Mouse (Mus musculus) megakaryocyte, embryonic 14.5 days (primary cell): ENCODE measurements at regions not wholly inside any gene's neighbourhood (a gene's known extent, or its start where the extent isn't known, plus 50 kb on each side); places are given as distances from the start of the nearest gene placed in this dataset.

ENCODE experiments used
- H3K27me3 ChIP-seq: replicated peaks from 2 replicates; pipeline ENCODE3; 2012; ENCODE audit warnings: inconsistent platforms
- H3K36me3 ChIP-seq: replicated peaks from 2 replicates; pipeline ENCODE3; 2012; ENCODE audit warnings: low read length, inconsistent platforms, mixed read lengths
- H3K4me1 ChIP-seq: 2 replicates; pipeline ENCODE4 v1.6.1; 2012; ENCODE audit warnings: inconsistent platforms
- H3K4me3 ChIP-seq: replicated peaks from 2 replicates; pipeline ENCODE3; 2012; ENCODE audit warnings: moderate library complexity, mild to moderate bottlenecking, inconsistent platforms
- H3K9me3 ChIP-seq: 2 replicates; pipeline ENCODE4 v1.6.1; 2012; ENCODE audit warnings: inconsistent platforms
- FLI1 ChIP-seq: IDR thresholded peaks from 2 replicates; pipeline ENCODE4 v1.6.1; 2012; ENCODE audit warnings: low read length, inconsistent platforms, mixed read lengths
- GATA1 ChIP-seq: IDR thresholded peaks from 3 replicates; pipeline ENCODE4 v1.6.1; 2012; ENCODE audit warnings: mixed read lengths, low read length, inconsistent platforms, borderline replicate concordance

DNA sequence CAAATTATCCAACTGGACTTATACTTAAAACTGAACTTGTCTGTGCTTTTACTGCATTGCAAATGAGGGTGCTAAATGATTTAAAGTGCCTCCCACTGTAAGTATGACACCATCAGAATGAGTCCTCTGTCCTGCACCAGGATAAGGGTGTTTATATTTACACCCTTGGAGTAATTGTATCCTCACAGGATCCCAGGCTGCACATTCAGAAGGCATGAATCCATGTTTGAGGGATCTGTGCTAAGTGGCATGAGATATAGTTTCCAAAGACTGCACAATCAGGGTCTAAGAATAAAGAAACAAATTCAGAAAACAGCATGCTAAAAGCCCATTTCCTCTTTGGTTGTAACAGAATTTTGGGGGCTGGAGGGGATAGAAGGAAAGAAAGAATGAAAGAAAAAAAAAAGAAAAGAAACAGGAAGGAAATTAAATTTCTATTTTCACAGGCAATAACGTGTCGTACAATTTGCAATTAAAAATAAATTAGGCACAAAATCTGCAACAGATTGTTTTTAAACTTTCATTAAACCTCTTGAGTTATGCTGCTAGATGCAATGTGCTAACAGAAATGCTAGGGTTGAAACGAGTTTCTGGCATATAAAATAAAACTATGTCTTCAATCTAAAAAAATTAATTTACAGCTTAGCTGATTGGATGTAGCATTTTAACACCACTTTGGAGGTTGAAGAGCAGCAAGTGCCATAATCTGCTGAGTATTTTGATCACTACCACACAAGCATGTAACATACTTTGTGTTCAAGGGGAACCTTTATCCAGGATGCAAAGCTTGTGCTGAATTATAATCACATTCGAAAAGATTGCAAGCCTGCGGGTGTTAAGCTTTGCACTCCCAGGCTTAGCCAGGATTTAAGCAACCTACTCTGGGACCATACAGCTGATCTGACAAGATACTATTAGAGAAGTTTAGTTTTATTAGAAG lies 689.9 kb upstream of the Tenm3 start:
- Histone ChIP-seq H3K4me3 (no peak overlapping the region), H3K4me1 (no peaks in the 10 kb centered on the region), H3K9me3 (no peaks in the 10 kb centered on the region), H3K36me3 (no peaks in the 10 kb centered on the region), H3K27me3 (no peaks in the 10 kb centered on the region)
- no peak for TF ChIP-seq GATA1
- no peak for TF ChIP-seq FLI1

DNA sequence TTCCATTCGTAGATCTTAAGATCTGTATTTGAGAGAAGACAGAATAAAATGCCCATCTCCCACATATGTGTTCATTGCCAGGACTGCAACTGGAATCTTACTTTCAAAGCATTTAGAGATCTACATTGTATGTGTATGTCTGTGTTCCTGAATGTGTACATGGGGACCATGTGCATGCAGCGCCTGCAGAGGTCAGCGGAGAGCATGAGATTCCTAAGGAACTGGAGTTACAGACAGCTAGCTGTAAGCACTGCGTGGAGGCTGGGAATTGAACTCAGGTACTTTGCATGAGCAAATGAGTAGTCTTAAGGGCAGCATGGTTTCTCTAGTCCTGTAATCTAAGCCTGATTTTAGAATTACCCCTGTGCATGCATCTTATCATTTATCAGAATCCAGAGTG lies 685.5 kb upstream of the Tenm3 start:
- H3K9me3 ChIP-seq = no peaks in the 10 kb centered on the region
- no peaks in the 10 kb centered on the region for H3K36me3 ChIP-seq
- TF ChIP-seq GATA1 = no peak
- no peak for TF ChIP-seq FLI1
- no peak overlapping the region for H3K4me3 ChIP-seq
- no peaks in the 10 kb centered on the region for H3K27me3 ChIP-seq
- H3K4me1 ChIP-seq = no peaks in the 10 kb centered on the region

- no peak overlapping the region for H3K4me3 ChIP-seq
- H3K9me3 ChIP-seq = peaks cover 10% of the 10 kb centered on the region
- TF ChIP-seq GATA1 = no peak
- TF ChIP-seq FLI1 = no peak
- no peaks in the 10 kb centered on the region for H3K36me3 ChIP-seq
- H3K4me1 ChIP-seq = no peaks in the 10 kb centered on the region
- H3K27me3 ChIP-seq = no peaks in the 10 kb centered on the region
Observed at GRCm38 (mm10) chr8:49492906-49493305, 649.2 kb upstream of the Tenm3 start.

DNA sequence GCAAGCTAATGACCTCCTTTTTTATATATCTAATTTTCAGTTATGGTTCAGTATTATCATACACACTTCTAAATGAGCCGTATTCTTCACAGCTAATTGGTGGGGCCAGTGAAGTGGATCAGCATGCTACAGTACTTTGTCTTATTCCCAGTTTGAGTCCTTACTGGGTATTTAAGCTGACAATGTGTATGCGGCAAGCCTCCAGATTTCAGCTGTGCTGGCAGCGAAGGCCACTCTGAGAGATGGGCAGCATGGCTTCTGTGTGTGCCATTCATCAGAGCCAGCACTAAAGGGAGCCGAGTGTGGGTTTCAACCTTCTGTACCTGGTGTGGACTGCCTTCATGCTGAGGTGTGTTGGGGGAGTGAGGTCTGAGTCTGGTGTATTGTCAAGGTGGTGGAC lies 641.5 kb upstream of the Tenm3 start:
- H3K4me3 ChIP-seq = no peak overlapping the region
- H3K9me3 ChIP-seq = no peaks in the 10 kb centered on the region
- no peak for TF ChIP-seq GATA1
- TF ChIP-seq FLI1 = no peak
- H3K36me3 ChIP-seq = no peaks in the 10 kb centered on the region
- H3K4me1 ChIP-seq = no peaks in the 10 kb centered on the region
- H3K27me3 ChIP-seq = no peaks in the 10 kb centered on the region

DNA sequence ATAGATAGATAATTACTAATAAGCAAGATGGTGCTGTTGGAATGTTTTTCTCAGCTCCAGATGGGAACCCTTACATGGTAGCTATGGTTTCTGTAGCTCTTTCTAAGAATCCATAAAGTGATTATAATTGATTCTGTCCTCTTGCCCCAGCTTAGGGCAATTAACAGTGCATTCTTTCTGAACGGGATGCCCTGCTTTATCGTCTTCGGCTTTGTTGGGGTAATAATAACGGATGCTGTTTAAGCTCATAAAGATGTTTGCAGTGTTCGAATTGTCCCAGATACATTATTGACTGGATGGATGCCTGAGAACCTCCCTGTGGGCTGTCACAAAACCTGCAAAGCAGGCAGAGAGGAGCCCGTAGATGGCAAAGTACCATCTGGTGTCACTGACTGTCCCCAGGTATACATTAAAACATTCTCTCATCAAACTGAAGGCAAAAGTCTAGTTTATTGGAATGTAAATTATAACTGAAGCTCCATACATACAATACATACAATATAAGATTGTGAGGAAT lies 637.8 kb upstream of the Tenm3 start:
- no peaks in the 10 kb centered on the region for H3K36me3 ChIP-seq
- no peaks in the 10 kb centered on the region for H3K9me3 ChIP-seq
- no peak for TF ChIP-seq GATA1
- TF ChIP-seq FLI1 = no peak
- no peaks in the 10 kb centered on the region for H3K27me3 ChIP-seq
- no peaks in the 10 kb centered on the region for H3K4me1 ChIP-seq
- H3K4me3 ChIP-seq = no peak overlapping the region

DNA sequence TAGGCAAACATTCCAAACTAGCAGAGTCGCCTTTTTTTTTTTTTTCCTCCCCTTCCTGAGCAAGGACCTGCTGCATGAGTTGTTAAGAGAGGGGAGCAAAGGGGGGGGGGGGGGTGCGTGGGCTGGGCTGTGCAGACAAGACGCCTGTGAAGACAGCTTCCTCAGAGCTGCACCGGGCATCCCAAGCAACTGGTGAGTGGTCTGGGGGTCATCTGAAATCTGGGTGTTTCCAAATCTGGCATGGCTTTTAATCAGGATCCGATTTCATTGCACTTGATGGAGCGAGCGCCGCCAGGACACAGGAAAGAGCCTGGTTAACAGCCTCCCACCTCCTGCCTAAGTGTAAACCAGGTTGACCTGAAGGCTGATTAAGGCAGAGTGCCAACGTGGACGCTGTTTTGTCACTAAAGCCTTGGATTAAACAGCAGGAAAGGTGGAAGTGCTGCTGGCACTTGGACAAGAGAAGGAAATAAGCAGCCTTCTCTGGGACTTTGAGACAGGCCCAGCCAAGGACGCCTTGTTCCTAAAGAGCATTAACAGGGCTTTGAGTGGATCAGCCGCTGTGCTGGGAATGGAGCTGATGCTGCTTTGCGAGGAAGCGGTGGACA lies 622.3 kb upstream of the Tenm3 start:
- Histone ChIP-seq H3K27me3 (no peaks in the 10 kb centered on the region), H3K4me1 (no peaks in the 10 kb centered on the region), H3K9me3 (peaks cover 17% of the 10 kb centered on the region; the same call in 1 of the 2 replicates), H3K4me3 (no peak overlapping the region), H3K36me3 (no peaks in the 10 kb centered on the region)
- no peak for TF ChIP-seq GATA1
- TF ChIP-seq FLI1 = no peak

DNA sequence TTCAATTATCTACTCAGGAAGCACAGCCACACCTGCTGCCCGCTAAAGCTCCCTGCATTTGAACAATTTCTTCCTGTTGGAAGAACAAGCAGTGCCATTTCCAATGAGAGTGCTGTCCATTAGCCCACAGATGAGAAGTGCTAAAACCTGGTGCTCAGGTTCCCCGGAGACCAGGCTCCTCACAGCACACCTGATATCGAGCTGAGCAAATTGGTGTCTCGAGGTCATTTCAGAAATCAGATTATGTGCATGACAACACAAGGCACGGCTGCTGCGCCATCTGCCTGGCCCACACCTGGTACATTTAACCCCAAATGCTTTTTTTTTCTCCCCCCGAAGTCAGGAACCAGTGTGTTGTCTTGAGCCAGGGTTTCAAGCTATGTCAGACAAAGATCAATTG lies 621.3 kb upstream of the Tenm3 start:
- Histone ChIP-seq H3K4me3 (no peak overlapping the region), H3K4me1 (no peaks in the 10 kb centered on the region), H3K27me3 (no peaks in the 10 kb centered on the region), H3K36me3 (no peaks in the 10 kb centered on the region), H3K9me3 (peaks cover 20% of the 10 kb centered on the region; the same call in 1 of the 2 replicates)
- TF ChIP-seq GATA1 (no peak), FLI1 (no peak)

- TF ChIP-seq FLI1 (no peak), GATA1 (no peak)
- H3K9me3 ChIP-seq = peaks cover 20% of the 10 kb centered on the region; the same call in 1 of the 2 replicates
- no peaks in the 10 kb centered on the region for H3K27me3 ChIP-seq
- H3K36me3 ChIP-seq = no peaks in the 10 kb centered on the region
- H3K4me1 ChIP-seq = no peaks in the 10 kb centered on the region
- no peak overlapping the region for H3K4me3 ChIP-seq
Observed at GRCm38 (mm10) chr8:49462602-49463001, 618.9 kb upstream of the Tenm3 start.

- Histone ChIP-seq H3K4me1 (no peaks in the 10 kb centered on the region), H3K9me3 (peaks cover 20% of the 10 kb centered on the region; the same call in 1 of the 2 replicates), H3K36me3 (no peaks in the 10 kb centered on the region), H3K27me3 (no peaks in the 10 kb centered on the region), H3K4me3 (no peak overlapping the region)
- TF ChIP-seq GATA1 = no peak
- TF ChIP-seq FLI1 = no peak
Observed at GRCm38 (mm10) chr8:49461724-49462473, 618.1 kb upstream of the Tenm3 start.

DNA sequence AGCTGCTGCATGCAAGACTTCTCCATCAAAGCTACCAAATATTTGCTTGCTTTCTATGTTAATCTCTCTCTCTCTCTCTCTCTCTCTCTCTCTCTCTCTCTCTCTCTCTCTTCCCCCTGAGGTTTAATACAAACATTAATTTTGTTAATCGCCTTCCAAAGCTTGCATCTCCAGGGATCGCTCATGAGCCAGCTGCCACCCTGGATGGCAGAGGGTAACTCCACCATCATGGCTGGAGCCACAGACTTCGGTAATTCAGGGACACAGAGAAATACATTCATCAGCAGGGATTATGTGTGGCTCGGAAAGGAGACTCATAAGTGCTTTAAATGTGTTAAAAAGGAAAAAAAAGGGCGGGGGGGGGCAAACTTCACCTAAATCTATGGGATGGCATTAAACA lies 601.7 kb upstream of the Tenm3 start:
- Histone ChIP-seq H3K4me3 (no peak overlapping the region), H3K4me1 (no peaks in the 10 kb centered on the region), H3K27me3 (no peaks in the 10 kb centered on the region), H3K9me3 (no peaks in the 10 kb centered on the region), H3K36me3 (no peaks in the 10 kb centered on the region)
- TF ChIP-seq FLI1 (no peak), GATA1 (no peak)
